Mouse (Mus musculus) limb, embryonic 14.5 days (tissue): ENCODE measurements around the gene Bbs9. TPM values are rescaled to one million over a fixed set of nuclear protein-coding genes. Genes with fewer than 3 reads are reported as not detected.

Experiments
- ATAC-seq: fragments of 200-750 bp; cut with Nextera tagmentation; 2 replicates; pipeline ENCODE4 v1.8.0; 2017; ENCODE audit warnings: low read depth, moderate number of reproducible peaks, moderate TSS enrichment; ENCODE audit not compliant: low FRiP score
- DNase-seq: peaks from one replicate; pipeline ENCODE4 v3.0.0-alpha.2; 2015; ENCODE audit warnings: low spot score
- H3K27ac ChIP-seq: fragments of 300-500 bp; sonication (generic); replicated peaks from 2 replicates; pipeline ENCODE4 v1.5.1; 2014; ENCODE audit warnings: low read depth, mild to moderate bottlenecking, low read length, moderate library complexity, mixed read lengths
- H3K27me3 ChIP-seq: fragments of 300-500 bp; sonication (generic); 2 replicates; pipeline ENCODE4 v1.6.1; 2014; ENCODE audit warnings: low read length, mixed read lengths; ENCODE audit not compliant: control insufficient read depth, insufficient read depth
- H3K36me3 ChIP-seq: fragments of 300-500 bp; sonication (generic); 2 replicates; pipeline ENCODE4 v1.6.1; 2014; ENCODE audit warnings: mild to moderate bottlenecking, low read length, moderate library complexity, mixed read lengths; ENCODE audit not compliant: control insufficient read depth, insufficient read depth
- H3K4me1 ChIP-seq: fragments of 300-500 bp; sonication (generic); 2 replicates; pipeline ENCODE4 v1.6.1; 2014; ENCODE audit warnings: antibody characterized with exemption, low read length, mixed read lengths; ENCODE audit not compliant: control insufficient read depth, insufficient read depth
- H3K4me2 ChIP-seq: fragments of 300-500 bp; sonication (generic); replicated peaks from 2 replicates; pipeline ENCODE4 v1.6.1; 2014; ENCODE audit warnings: low read depth, mild to moderate bottlenecking, low read length, moderate library complexity; ENCODE audit not compliant: severe bottlenecking
- H3K4me3 ChIP-seq: fragments of 300-500 bp; sonication (generic); replicated peaks from 2 replicates; pipeline ENCODE4 v1.5.1; 2014; ENCODE audit warnings: low read length
- H3K9ac ChIP-seq: fragments of 300-500 bp; sonication (generic); 2 replicates; pipeline ENCODE4 v1.6.1; 2014; ENCODE audit warnings: mild to moderate bottlenecking, low read depth, low read length, moderate library complexity; ENCODE audit not compliant: severe bottlenecking
- H3K9me3 ChIP-seq: fragments of 300-500 bp; sonication (generic); 2 replicates; pipeline ENCODE4 v1.6.1; 2016; ENCODE audit warnings: low read length; ENCODE audit not compliant: control insufficient read depth
- POLR2A ChIP-seq: fragments of 200-500 bp; IDR thresholded peaks from 2 replicates; pipeline ENCODE4 v1.8.0; 2012; ENCODE audit warnings: inconsistent platforms, mild to moderate bottlenecking, moderate library complexity, borderline replicate concordance; ENCODE audit not compliant: insufficient read depth, insufficient read length; ENCODE audit errors: extremely low read depth
- WGBS: fragments of 180-500 bp; shearing (Covaris S2); extraction: QIAGEN DNeasy Blood & Tissue Kit; methylation state at CpG from one replicate; pipeline ENCODE4 v1.1.7; 2014; 5-methylcytosine and 5-hydroxymethylcytosine counted together
- polyA plus RNA-seq, 2 experiments: library from polyadenylated mRNA; depleted of rRNA in 1 of 2; stranded (reverse) in 1 of 2; unstranded in 1 of 2; fragments of >200 nt; fragmentation: Nextera tagmentation in 1 of 2; extraction: Ambion mirVana in 1 of 2; gene quantifications; 2 replicates each; pipeline versions ENCODE4 v1.2.1 to v1.2.3; 2012 to 2014

The Bbs9 gene
- polyA plus RNA-seq, 2 experiments = 12.7 to 15.7 TPM

DNA sequence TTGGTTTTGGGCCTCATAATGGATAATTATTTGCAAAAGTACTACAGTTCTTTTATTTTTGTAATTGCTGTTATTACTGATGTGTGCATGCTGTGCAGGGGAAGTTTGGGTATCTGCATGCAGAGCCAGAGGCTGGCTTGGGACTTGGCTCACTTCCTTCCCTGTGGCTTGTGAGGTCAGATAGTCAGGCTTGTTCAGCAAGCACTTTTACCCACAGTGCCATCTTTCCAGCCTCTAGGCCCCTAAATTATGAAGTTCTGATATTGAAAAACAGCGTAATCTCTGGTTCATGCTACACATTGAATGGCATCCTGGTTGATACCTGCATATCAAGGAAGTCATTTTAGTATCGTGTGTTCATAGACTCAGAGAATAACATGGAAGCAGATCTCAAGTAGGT is 197.4 kb downstream of the Bbs9 start:
- ATAC-seq (no peak), DNase-seq (no peak)
- Histone ChIP-seq H3K27ac (no peak overlapping the region), H3K27me3 (no peaks in the 10 kb centered on the region), H3K36me3 (no peaks in the 10 kb centered on the region), H3K4me1 (no peaks in the 10 kb centered on the region), H3K9ac (no peak overlapping the region), H3K4me2 (no peak overlapping the region), H3K4me3 (no peak overlapping the region), H3K9me3 (no peaks in the 10 kb centered on the region)
- no peak for TF ChIP-seq POLR2A
- WGBS = 92% methylated on average over 2 of the region's 2 CpGs

DNA sequence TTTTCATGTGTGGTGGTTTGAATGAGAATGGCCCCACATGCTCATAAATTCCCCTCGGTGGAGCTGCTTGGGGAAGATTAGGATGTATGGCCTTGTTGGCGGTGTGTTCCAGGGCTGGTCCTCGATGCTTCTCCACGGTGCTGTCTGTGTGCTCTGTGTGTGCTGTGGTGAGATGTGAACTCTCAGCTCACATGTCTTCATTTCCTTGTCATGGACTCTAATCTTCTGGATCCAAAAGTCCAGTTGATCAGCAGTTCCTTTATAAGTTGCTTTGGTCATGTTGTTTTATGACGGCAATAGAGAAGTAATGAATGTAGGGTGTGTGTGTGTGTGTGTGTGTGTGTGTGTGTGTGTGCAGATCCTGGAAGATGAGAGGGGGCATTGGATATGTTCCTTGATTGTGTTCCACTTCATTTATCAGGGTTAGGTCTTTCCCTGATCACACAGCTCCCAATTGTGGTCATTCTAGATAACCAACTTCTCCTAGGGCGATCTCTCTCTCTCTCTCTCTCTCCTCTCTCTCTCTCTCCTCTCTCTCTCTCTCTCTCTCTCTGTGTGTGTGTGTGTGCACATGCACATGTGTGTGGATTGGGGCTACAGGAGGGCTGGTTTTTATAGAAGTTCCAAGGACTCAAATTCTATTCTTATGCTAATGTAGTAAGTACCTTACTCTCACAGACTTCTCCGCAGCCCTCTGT is 201.8 kb downstream of the Bbs9 start:
- no peak for TF ChIP-seq POLR2A
- Histone ChIP-seq H3K9ac (no peak overlapping the region), H3K36me3 (no peaks in the 10 kb centered on the region), H3K9me3 (no peaks in the 10 kb centered on the region), H3K27ac (no peak overlapping the region), H3K4me2 (no peak overlapping the region), H3K4me3 (no peak overlapping the region), H3K4me1 (no peaks in the 10 kb centered on the region), H3K27me3 (no peaks in the 10 kb centered on the region)
- ATAC-seq (no peak), DNase-seq (no peak)
- WGBS = 82% methylated on average over 7 of the region's 7 CpGs

DNA sequence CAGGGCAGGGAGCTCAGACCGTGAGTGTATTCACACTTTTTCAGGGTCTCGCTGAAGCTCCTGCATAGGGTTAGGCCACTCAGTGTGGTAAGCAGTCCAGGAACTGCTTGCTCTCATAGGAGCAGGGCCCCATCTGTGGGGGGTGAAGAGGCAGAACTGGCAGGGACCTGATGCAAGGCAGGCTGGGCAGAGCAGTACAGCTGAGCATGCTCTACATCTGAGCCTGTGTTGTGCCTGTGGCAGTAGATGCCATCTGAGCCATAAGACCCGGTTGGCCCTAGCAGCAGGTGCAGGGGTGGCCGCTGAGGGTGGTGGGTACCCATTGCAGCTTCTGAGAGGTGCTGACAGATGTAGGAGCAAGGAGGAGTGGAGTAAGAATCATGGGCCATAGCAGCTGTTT is 202.5 kb downstream of the Bbs9 start:
- 69% methylated on average over 4 of the region's 4 CpGs for WGBS
- Histone ChIP-seq H3K4me1 (no peaks in the 10 kb centered on the region), H3K36me3 (no peaks in the 10 kb centered on the region), H3K27me3 (no peaks in the 10 kb centered on the region), H3K9ac (no peak overlapping the region), H3K27ac (no peak overlapping the region), H3K4me2 (no peak overlapping the region), H3K4me3 (no peak overlapping the region), H3K9me3 (no peaks in the 10 kb centered on the region)
- no peak for DNase-seq
- no peak for TF ChIP-seq POLR2A
- no peak for ATAC-seq

GRCm38 (mm10) chr9:22678496-22678895 is 203.0 kb downstream of the Bbs9 start:
- Histone ChIP-seq H3K4me2 (no peak overlapping the region), H3K4me1 (no peaks in the 10 kb centered on the region), H3K36me3 (no peaks in the 10 kb centered on the region), H3K9me3 (no peaks in the 10 kb centered on the region), H3K9ac (no peak overlapping the region), H3K27me3 (no peaks in the 10 kb centered on the region), H3K4me3 (no peak overlapping the region), H3K27ac (no peak overlapping the region)
- ATAC-seq = no peak
- no peak for TF ChIP-seq POLR2A
- WGBS = 85% methylated on average over 4 of the region's 4 CpGs
- no peak for DNase-seq

DNA sequence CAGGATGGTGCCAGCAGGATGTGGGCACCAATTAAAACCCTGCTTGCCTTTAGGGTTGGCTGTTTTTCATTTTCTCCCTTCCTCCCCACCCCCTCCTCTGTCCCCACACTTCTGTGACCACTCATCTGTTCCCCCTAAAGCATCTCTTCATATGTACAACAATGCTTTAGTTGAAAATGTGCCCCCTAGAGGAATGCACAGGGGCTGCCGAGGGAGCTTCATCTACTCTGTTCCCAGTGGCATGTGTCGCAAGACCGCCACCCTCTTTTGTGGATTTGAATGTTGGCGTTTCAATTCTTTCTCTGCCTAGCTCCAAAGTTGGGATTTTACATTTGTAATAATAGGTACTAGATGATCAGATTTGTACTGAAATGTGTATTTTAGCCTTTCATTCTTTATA is 204.0 kb downstream of the Bbs9 start:
- no peak overlapping the region for H3K27ac ChIP-seq
- H3K9me3 ChIP-seq = no peaks in the 10 kb centered on the region
- no peak for TF ChIP-seq POLR2A
- 85% methylated on average over 4 of the region's 4 CpGs for WGBS
- peaks cover 3% of the 10 kb centered on the region; the same call in 1 of the 2 replicates for H3K4me1 ChIP-seq
- H3K4me2 ChIP-seq = no peak overlapping the region
- no peak for ATAC-seq
- no peak overlapping the region for H3K4me3 ChIP-seq
- H3K9ac ChIP-seq = no peak overlapping the region
- DNase-seq = no peak
- H3K27me3 ChIP-seq = no peaks in the 10 kb centered on the region
- H3K36me3 ChIP-seq = no peaks in the 10 kb centered on the region

- H3K27ac ChIP-seq = no peak overlapping the region
- no peak overlapping the region for H3K4me2 ChIP-seq
- H3K27me3 ChIP-seq = no peaks in the 10 kb centered on the region
- TF ChIP-seq POLR2A = no peak
- no peaks in the 10 kb centered on the region for H3K36me3 ChIP-seq
- no peak overlapping the region for H3K9ac ChIP-seq
- no peak overlapping the region for H3K4me3 ChIP-seq
- DNase-seq = no peak
- no peaks in the 10 kb centered on the region for H3K9me3 ChIP-seq
- peaks cover 3% of the 10 kb centered on the region; the same call in 1 of the 2 replicates for H3K4me1 ChIP-seq
- 89% methylated on average over 12 of the region's 12 CpGs for WGBS
- ATAC-seq = no peak
Observed at GRCm38 (mm10) chr9:22680031-22680430, 204.5 kb downstream of the Bbs9 start.
